Mouse (Mus musculus): ENCODE results near the gene Chrm4. TPM values are rescaled to one million over a fixed set of nuclear protein-coding genes. Genes with fewer than 3 reads are reported as not detected.

The Chrm4 gene
- total RNA-seq, 2 experiments from 2014 or later, result 0.18 to 0.27 TPM

DNA sequence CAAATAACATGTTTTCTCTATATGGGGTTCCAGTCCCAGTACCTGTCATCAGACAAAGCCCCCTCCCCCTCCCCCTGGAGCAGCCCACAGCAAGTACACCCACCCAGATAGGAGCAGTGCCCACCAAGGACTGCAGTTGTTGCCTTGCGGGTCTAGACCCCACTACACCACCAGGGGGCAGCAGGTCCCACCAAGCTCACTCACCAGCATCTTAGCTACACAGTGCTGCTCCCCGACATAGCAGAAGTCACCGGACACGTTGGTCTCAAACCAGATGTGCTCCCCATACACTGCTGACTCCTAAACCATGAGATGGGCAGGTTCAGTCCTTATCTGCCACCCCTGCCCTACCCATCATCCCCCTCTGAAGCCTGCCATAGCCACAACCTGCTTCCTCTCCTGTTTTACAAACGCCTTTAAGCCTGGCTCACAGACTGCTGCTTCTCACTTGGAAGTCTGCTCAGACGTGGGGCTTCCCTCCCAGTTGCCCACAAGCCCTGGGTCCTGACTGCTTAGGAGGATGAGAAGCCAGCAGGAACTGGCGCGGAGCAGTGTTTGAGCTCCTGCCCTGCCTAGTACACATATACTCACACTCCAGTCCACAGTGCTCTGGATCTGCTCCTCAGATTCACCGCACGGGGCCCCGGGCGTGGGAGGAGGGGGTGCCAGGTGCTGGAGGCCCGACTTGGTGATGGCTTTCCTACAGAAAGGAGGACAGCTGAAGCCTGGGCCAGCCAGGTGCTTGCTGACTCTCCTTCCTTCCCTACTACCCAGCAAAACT is 17.3 kb downstream of the Chrm4 start:
- DNase-seq, result peak; percentile 88

DNA sequence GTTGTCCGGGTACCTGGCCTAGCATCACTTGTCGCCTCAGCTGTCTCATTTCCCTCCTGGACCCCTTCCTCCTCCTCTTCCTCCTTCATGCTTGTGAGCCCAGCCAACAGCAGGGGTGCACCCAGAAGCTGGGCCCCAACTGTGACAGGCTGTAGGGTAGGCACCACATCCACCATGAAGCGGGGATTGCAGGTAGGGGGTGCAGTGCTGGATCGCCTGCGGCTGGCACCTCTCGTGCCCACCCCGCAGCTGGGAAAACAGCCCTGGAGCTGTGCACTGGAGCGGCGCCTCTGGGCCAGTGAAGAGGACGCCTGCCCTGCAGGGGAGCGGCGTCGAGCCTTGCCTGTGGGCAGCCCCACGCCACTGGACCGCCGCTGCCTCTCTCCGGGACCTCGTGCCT is 18.4 kb downstream of the Chrm4 start, which contains the start of gene Gm9821:
Gene Gm9821, plus strand, starts transcription at position 221 of the 400 bp plus-strand sequence.
- no peak for DNase-seq

DNA sequence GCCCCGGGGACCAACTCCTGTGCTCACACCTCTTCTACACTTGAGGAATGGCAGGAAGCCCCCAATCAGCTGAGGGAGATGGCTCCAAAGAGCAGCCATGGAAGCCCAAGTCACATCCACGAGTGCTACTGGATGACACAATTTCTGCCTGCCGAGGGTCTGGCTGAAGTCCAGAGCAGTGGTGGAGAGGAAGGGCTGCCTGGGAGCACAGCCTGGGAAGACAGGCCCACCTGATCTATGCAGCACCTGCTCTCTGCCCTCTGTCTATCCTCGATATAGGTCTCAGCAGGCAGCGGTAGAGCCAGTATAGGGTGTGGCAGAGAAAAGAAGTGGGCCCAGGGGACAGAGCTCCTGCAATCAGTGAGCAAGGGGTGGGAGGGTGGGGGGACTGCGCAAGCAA is 19.8 kb downstream of the Chrm4 start:
- DNase-seq, result peak; percentile 54

DNA sequence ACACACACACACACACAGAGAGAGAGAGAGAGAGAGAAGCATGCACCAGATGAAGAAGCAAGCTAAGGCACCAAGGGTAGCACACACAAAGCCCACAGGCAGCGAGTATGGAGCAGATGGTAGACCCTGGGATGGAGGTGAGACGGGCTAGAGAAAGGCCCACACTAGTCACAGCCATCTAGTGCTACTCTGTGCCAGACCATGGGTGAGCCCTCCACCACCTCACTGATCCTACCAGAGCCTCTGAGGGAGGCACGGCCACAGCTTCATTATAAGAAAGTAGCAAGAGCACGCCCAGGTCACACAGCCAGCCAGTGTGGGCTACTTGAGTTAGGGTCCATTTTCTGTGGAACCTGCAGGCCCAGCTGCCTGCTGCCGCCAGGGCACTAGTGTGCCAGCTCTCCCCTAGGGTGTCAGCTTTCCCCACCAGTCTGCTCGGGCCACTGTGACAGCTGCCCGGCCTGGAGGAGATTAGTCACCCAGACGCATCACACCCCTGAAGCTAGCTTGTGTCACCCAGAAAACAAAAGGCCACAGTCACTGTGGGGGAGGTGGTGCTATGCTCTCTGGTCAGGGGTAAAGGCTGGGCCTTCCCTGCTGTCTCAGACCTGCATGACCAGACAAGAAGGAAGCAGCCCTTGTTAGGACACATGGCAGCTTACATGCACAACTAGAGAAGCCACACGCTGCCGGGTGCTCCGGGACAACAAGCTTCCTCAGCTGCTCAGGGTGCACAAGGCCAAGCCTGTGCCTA is 20.5 kb downstream of the Chrm4 start:
- peak; percentile 53 for DNase-seq

DNA sequence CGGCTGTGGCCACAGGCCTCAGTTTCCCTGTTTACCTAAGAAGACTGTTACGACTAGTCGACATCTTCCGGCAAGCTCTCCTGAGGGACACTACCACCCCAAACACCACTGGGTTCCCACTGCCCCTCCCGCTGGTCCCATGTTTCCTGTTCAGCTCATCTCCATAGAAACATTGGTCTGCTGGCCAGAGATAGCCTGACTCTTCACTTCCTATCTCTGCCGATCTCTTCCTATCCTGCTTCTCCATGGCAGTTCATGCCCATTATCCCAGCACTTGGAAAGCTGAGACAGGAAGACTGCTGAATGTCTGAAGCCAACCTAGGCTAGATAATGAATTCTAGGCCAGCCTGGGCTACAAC is 21.1 kb downstream of the Chrm4 start:
- no peak for DNase-seq

DNA sequence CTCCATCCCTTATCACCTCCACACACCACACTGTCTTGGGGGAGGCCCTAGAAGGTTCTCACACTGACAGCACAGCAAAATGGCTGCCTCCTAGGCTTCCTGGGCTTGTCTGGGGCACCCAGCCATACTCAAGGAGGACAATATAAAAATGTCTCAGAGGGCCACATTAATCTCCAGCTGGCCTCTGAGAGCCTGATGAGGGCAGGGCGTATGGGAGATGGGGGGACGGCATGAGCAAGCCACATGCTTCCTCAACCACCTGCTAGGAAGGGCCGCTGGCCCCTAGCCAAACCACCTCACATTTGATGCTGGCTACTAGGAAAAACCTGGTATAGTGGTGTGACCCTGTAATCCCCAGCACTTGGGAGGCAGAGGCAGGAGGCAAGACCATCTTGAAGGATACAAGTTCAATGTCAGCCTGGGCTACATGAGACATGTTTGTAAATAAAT is 21.8 kb downstream of the Chrm4 start:
- DNase-seq, result no peak

DNA sequence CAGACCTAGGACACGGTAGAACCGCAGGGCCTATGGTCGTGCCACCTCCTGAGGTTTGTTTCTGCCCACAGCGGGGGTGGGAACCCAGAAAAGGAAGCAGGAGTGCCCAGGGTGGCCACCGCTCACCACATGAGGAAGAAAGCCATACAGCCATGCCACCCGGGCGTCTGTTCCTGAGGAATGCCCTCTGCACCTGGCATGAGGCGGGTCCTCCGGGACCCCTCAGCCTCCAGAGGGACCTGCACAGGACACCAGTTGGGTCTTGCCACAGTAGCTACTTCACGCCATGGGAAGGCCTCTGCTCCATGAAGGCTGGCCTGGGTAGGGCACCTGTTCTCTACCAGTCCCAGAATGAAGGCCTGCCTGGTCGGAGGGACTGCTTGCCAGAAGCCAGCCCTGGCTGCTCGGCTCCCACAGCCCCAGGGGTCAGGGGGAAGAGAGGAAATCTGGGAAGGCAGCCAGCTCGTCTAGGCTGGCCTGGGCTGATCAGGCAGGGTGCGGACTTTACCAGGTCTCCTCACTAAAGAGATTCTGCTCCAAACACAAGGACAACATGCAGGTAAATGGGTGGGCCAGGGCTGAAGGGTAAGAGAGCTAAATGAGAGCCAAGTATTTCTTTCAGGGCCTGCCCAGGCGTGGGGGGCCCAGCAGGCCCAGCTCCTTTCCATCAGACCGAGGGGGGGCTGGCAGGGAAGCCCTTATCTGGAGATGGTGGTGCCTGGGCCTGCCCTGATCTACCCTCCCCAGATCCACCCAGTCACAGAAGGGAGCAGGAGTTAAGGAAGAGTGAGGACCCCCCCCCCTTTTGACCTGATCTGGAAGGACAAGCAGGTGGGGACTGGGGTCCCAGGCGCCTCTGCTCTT is 22.6 kb downstream of the Chrm4 start:
- peak; percentile 81 for DNase-seq

DNA sequence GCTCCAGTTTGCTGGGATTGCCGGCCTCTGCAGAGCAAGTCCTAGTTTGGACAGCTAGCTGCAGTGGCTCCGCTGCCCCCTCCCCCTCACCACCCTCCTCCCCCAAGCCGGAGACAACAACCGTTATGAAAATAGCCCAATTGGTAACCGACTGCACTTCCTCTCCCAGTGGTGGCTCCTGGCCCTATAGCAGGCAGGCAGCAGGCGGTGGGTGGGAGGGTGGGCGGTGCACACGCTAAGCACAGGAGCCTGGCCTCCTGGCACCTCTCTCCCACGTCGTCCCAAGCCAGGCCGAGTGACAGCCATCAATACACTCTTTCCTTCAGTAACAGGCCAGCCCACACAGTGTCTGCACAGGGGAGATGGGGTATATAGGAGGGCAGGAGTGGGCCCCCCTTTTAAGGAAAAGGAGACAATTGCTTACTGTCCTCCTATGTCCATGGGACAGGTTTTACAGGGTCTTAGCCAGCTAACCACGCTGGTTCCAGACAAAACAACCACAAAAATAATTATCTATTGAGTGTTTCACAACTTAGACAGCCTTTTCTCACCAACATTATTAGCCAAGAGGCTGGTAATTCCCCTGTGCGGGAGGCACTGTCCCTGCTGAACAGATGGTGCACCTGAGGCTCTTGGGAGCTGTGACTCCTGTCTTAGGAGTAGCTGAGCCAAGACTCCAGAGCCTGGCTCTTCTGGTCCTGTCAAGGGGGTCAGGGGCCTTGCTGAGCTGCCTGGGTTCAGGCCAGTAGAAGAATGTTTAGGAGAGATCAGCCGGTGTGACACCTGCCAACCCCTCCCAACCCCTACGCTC is 23.4 kb downstream of the Chrm4 start:
- no peak for DNase-seq

DNA sequence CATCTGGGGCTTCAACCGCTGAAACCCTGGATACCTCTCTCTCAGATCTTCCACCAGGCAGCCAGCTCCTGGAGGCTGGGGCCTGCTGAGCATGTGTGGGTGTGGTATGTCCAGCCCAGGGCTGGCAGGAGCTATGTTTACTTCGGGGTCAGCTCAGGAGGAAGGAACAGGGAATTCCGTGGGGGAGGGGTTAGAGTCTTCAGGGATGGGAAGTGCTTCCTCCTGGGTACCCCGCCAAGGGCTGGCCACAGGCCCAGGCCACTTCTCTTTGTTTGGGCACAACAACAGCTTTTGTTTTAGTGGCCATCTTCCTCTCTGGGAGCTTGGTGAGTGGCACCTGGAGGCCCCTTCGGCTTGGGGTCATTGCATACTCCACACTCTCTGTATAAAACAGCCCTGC is 26.8 kb downstream of the Chrm4 start:
- DNase-seq, result peak; percentile 71

DNA sequence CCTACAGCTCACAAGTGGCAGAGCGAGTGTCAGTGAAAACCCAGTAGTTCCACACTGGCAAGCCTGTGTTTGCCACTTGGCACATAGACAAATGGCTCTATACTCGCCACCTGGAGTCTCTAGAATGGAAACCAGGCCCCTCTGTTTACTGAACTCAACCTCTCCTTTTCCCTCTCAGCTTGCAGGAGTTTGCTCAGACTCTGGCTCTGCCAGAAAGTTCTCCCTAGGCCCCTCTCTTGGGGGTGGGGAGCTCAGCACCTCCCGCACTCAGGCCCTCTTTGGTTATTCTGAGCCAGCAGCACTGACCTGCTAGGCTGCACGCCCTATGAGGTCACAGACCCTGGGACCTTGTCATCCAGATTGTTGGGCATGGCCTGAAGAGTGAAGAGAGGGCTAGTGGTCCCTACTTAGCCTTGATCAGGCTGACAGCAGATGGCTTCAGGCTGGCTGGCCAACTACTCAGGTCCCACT is 28.1 kb downstream of the Chrm4 start:
- DNase-seq, result no peak

DNA sequence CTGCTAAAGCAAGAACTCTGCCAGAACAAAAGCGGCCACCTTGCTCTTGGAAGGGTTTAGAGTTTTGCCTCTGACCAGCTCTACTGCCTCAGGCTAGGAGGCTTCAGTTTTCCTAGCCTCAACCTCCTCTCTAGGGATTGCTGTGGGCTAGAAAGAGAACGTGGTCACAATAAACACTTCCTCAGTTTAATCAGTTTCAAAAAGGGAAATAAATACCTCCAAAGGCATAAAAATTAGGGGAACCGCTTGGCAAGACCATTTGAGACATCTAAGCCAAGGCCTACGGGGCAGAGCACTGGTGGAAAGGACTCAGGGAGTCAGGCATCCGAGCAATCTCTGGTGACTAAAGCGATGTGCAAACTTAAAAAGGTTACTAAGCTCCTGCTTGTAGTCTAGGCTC is 28.8 kb downstream of the Chrm4 start:
- DNase-seq, result no peak

DNA sequence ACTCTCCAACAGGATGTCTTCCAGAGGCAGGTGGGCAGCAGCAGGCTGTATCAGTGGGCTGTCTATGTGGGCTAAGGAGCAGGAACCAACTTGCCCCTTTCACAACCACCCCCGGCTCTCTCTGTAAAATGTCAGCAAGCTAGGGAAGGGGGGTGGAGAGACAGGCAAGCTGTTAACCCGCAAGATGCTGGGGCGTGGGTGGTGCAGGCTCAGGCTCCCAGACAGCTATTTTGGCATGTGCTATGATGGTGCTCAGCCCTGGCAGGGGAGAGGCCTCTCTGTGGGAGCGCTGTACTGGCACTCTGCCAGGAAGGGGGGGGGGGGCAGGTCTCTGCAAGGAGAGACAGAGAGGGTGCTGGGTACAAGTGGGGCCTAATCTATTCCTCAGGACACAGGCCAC is 30.0 kb downstream of the Chrm4 start:
- peak; percentile 53 for DNase-seq

DNA sequence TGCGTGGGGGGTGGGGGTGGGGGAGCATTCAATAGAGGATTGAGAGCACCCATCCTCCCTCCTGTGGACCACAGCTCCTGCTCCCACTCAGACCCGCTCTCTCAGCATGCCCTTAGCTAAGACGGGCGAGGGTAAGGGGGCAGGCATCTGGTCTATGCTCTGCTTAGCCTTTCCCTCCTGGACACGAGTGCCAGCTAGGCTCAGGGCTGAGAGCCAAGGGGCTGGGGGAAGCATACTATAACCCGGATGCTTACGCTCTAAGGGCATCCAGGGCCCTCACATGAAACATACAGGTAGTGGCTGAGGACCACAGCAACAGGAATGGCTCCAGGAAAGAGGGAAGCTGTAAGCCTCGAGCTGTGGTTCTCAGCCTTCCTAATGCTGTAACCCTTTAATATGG is 31.0 kb downstream of the Chrm4 start:
- no peak for DNase-seq

DNA sequence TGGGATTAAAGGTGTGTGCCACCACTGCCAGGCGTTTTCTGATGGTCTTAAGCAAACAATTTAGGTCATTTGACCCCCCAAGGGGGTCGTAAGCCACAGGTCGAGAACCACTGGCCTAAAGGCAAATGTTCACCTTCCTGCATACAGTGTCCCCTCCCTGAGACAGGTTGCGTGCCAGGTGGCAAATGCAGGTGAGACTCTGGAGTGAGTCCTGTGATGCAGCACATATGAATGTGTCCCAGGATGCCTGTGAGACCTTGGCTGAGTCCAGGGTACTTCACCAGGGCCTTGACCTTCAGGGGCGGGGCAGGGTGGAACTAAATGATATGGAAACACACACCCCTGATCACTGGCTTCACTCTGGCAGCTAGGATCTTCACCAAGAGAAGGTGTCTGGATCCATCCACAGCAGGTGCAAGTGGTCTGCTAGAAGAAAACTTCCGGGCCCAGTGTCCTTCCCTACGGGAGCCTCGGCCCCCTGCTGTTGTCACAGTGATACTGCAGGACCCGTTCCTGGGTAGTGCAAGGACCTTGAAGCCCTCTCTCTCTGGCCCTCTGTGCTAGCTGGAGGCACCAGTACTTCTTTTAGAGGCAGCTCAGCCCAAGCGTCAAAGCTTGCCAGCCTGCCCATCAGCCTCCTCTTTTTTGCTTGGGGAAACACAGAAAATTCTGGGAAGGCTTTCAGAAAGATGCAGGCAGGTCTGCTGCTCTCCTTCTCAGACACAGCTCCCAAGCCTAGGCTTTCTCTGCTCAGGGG is 31.8 kb downstream of the Chrm4 start:
- peak; percentile 75 for DNase-seq

DNA sequence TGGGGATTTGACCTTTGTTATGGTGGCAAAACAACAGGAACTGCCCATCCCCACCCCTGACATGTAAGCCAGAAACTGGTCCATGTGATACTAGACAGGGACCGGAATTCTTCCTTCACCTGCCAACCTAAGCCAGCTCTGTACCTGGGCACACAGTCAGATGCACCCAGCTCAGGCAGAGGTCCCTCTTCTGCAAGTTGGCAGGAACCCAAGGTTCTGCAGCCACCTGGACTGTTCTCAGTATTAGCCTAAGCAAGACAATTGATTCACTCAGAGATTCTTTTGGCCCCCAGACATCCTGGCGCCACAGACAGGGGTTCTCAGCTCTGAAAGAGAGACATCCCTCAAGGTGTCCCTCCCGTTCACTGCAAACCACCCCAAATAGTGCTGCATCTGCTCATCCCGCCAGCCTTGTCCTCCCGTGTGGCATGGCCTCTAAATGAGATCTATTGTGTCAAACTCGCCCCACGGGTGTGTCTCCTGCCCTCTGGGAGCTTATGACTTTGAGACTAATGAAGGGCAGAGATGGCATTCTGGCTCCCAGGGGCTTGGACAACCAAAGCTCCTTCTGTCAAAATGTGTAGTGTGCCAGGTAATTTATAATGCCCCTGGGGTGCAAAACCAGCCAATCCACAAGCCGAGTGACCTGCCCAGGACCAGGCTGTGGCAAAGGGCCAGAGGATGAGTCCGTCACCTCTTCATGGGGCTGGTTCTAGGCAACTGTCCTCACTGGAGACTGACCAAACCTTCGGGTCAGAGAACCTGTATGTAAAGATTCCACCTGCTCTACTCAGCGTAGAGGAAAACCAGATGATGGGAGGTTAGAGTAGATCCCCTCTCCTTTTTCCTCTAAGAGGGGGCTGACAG is 32.7 kb downstream of the Chrm4 start:
- DNase-seq, result no peak

DNA sequence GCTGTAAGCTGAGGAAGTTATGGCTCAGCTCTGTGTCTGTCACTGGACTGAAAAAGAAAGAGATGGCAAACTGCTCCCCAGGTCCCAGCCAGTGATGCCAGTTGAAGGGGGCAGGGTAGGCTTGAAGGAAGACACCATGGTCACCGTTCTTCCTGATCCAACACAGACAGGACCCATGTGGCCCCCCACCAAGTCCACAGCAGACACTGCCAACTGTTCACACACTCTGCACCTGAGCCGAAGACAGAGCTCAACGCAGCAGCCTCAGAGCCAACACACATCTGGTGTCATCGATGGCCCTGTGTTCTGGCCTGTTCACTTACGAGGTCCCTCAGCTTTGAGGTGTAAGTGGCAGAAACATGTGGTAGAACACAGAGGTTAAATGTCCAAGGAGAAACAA is 33.4 kb downstream of the Chrm4 start:
- DNase-seq, result no peak

DNA sequence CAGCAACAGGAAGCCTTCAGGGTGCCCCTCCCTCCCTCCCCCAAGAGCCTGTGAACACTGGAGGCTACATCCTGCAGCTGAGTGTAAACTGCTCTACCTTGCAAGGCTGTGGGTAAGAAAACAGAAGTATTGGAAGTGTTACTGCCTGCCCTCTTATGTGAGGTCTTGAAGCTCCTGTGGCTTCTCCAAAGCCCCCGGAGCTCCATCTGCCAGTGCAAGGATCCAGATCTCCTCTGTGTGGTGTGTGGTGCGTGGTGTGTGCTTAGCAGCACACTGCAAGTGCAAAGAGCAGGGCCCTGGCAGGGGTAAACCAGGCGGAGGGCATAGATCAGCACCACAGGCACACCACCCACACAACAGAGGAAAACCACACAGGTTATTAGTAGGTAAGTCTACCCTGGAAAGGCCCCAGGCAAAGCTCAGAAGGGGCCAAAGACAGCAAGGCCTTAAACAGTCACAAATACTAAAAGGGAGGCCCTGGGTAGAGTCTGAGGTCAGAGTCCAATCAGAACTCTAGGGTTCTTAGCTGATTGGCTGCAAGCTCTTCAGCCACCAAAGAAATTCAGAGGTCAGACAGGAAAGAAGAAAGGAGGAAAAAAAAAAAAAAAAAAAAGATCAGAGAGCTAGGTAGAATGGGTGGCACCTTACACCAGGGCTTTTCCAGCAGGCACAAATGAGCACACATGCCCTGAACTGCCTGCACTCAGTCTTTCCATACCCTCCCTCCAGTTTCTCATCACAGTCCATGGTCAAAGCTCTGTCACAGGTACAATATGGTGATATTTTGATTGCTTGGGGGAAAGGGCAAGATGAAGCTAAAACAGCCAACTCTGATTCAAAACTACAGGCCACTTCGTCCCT is 35.1 kb downstream of the Chrm4 start:
- DNase-seq, result no peak

DNA sequence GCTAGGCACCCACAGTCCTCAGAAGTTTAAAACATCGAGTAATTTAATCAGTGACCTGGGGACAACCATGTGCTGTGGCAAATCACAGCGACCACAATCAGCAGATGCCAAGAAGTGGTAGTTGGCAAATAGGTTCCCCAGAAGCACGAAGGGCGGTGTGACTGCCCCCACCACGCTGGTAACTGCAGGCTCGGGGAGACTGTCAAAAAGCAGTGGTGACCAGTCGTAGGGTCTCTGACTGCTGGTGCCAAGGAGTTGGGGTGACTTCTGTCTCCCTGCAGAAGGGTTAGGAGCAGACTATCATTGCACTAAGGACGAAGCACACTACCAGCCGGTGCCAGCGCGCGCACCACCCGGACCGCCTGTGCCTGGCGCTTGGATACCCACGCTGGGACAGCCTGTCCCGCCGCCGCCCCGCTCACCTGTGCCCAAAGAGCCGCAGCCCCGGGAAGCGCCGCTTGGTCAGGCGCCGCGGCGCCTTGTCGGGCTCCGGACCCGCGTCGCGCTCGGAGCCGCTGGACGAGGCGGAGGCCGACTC is 35.9 kb downstream of the Chrm4 start:
- peak; percentile 62 for DNase-seq
